Mouse (Mus musculus) bone marrow, adult 2 months (tissue): ENCODE results near the gene Med12l.

ENCODE experiments used
- CTCF ChIP-seq: fragments of 200-500 bp; IDR thresholded peaks from 2 replicates; pipeline ENCODE4 v1.5.1; 2011; ENCODE audit warnings: low read length, control low read depth; ENCODE audit not compliant: control insufficient read depth, insufficient read depth
- POLR2A ChIP-seq: fragments of 200-500 bp; IDR thresholded peaks from 2 replicates; pipeline ENCODE4 v1.6.1; 2011; ENCODE audit warnings: low read depth, mild to moderate bottlenecking, control low read depth, low read length, borderline replicate concordance; ENCODE audit not compliant: control insufficient read depth

DNA sequence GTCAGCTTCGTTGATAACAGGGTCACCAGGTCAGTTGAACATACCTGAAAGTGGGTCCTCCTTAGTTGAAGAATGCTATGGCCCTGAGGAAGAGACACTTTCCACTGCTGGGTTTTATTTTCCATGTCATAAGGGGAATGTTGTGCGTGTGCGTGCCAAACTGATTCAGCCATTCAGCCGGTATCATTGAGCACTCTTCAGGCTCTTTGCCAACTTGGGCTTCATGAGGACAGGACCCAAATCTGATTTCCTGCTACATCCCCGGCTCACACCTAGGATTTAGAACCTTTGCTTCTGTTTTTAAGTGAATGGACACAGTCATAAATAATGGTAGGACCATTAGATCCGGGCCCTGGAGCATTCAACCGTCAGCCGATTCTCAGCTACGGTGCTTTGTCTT is 10.9 kb downstream of the Med12l start:
- TF ChIP-seq POLR2A (no peak), CTCF (no peak)
